Mouse (Mus musculus) testis, postnatal 10 days (tissue): ENCODE results near the gene Exosc5.
A peak's percentile ranks its signal among the peaks of the same experiment; 100 is the strongest.

Experiments
- DNase-seq: peaks from one replicate; pipeline ENCODE4 v3.0.0; 2021; ENCODE audit warnings: low spot score

Gene Exosc5

DNA sequence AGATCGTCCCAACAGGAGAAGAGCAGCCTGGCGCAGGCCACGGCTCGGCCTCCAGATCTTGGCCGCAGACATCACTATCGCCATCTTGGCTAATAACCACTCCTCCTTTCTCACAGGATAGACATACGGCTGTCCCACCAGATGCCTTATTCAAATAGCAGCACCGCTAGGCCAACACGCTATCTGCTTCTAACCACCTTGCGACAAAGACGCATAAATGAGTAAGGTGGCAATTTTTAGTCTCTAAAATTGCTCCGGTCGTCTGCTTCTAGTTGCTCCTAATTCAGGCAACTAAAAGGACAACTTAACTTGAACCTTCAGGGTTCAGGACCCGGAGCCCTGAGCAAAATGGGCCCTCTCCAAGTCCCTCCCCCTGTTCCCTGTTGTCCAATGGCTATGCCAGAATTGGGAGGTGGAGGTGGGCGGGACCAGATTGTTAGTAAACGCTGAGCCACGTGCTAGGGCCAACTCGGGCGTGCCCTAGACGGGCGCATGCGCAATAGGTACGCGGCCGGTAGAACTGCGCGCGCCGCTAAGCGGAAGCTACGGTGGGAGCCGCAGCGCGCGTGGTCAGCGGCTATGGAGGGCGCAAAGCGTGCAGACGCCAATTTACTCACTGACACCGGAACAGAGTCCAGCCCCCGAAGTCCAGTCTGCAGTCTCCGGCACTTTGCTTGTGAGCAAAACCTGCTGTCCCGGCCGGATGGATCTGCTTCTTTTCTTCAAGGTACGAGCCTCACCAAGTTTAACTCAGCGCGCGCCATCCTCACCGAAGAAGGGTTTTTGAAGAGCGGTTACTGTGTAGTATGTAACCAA, at the start of gene Exosc5, which contains the start of gene Bckdha:
Exosc5 (plus strand) TSS at position 508 of the 816 bp plus-strand sequence.
Bckdha (minus strand) TSS at position 325 of the 816 bp plus-strand sequence.
- DNase-seq, result peak; percentile 99

GRCm38 (mm10) chr7:25610056-25610455, 48.9 kb upstream of the Exosc5 start:
- peak; percentile 38 for DNase-seq

DNA sequence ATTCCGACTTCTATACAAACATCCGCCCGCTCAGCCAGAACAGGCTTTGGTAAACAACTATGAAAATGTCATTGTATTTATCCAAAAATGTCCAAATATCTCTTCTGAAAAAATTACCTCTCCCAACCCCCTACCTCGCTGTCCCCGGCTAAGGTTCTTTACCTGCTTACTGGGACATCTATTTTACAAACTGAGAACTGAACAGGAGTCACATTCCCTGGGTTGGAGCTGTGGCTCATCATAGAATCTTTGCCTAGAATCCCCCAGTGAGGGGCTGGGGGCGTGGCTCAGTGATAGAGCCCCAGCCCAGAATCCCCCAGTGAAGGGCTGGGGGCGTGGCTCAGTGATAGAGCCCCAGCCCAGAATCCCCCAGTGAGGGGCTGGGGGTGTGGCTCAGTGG, 47.5 kb upstream of the Exosc5 start:
- no peak for DNase-seq

DNA sequence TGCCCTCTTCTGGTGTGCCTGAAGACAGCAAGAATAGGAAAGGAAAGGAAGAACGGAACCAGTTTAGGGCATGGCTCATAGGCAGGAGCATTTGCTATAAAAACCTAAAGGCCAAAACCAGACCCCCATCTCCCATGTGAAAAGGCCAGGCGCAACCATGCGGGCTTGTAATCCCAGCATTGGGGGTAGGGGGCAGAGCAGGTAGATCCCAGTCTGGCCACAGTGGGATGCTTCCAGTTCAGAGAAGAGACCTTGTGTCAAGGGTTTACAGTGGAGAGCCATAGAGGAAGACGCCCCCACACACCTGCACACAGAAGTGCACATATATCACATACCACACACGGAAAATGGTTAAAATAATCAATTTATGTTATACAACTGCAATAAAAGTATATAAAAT, 44.9 kb upstream of the Exosc5 start:
- peak; percentile 38 for DNase-seq

DNA sequence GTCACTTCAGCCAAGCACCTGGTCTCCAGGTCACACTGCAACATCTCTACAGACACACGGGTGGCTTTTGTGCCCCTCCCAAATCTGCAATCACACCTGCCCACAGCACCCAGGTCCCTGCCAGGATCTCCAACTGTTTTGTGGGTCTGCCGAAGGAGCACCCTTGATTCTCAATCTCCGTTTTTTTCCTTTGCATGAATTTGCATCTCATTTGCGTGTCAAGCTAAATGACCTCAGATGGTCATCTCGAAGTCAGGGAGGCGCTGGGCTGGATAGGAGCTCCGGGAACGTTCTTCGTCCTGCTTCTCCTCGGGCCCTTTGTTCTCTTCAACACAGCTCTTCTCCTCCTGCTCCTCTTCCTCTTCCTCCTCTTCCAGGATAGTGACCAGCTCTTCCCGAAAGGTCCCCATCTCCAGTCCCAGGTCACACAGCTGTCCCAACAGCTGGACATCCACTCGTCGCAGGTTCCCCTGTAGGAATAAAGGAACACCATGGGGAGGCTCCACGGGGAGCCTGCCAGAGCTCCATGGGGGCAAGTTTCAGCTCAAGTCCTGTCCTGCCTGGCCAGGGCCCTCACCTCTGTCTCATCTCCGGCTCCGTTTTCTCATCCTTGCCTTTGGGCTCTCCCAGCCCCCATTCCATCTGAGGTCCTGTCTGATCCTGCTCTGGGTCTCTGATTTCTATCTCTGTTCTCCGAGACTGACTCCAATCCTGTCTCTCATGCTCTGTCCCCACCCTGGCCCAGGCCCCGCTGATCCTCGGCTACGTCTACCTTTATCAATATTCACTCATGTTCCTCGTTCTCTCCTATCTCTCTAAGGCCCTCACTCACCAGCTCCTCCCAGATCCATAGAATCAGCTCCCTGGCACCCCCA, 43.9 kb upstream of the Exosc5 start:
- DNase-seq, result peak; percentile 41

DNA sequence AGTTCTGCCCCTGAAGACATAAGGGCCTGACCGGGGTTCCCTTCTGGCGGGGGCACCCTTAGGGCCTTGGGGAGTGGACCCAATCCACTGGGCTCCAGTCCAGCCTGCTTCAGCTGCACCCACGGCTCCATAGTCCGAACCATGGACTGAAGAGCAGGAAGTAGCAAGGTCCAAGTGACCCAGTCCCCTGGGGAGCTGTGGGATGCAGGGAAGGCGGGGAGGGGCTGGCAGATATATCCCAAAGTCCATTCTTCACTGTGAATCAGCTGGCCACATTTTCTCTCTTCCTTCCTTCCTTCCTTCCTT, 43.3 kb upstream of the Exosc5 start, which contains the start of gene Erich4:
Erich4 (minus strand) TSS at position 187 of the 306 bp plus-strand sequence.
- no peak for DNase-seq

- peak; percentile 40 for DNase-seq
Measured at GRCm38 (mm10) chr7:25617376-25618160, 41.4 kb upstream of the Exosc5 start.

DNA sequence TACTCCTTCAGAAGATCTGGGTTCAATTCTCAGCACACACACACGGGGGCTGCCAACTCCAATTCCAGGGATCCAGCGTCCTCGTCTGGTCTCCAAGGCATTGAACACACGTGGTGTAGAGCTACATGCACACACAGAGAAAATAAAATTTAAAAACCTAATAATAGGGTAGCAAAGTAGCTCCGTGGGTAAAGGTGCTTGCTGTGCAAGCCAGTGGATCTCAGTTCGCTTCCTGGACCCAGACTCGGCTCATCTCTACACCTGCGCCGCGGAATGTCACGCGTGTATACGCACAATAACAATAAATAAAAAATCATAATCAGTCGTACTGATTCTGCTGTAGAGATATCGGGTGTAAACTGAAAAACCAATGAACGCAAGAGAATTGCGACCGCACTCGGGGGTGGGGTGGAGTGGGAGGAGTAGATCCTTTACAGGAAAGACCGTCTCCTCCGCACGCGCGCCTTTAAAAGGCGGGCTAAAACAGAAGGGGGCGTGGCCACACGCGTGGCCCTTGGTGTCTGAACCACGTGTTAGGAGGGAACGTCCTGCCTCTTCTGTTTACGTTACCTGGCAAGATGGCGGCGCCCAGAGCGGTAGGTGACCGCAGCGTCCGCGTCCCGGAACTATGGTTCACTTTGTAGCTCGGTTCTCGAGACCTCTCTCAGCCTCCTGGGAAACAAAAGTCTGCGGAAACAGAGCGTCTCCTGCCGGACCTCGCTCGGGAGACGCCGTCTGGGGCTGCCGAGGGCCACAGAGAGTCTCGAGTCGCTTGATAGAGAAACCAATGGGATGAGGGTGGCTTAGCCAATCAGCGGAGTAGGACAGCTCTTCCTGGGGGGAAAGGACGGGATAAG, 39.9 kb upstream of the Exosc5 start, which contains the start of gene Dmac2:
Dmac2 (plus strand) TSS at position 550 of the 857 bp plus-strand sequence.
- DNase-seq, result peak; percentile 96

- DNase-seq, result no peak
Measured at GRCm38 (mm10) chr7:25619722-25619991, 39.3 kb upstream of the Exosc5 start.

DNA sequence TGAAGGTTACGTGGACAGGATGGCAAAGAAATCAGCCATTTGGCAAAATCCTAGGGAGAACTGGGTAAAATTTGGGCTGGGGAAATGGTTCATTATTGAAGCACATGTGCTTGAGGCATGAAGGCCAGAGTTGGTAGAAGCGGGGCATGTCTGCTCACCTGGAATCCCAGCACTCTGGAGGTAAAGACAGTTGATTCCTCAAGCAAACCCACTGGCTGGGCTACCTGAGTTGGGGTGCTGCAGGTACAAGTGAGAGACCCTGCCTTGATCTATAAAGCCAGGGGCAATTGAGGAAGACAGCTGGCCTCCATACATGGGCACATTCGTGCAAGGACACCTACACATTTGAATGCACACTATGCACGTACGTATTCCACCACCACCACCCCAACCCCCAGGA, 38.9 kb upstream of the Exosc5 start:
- DNase-seq, result peak; percentile 36

DNA sequence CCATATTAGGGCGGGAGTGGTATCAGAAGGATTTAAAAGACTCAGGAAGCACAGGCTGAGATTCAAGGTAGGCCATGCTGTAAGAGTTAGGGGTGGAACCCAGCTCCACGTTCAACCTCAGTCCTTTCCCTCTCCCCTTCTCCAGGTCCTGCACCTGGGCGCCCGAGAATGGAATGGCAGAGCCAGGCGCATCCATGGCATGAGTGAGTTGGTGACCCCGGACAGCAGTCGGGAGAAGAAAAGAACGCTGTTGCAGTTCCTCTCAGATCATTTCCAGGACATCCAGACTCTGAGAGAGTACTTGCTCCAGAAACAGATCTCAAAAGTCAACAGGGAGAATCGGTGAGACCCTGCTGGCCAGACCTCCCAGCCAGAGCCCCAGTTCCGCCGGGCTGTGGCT, 38.2 kb upstream of the Exosc5 start:
- DNase-seq, result peak; percentile 42

GRCm38 (mm10) chr7:25623857-25624370, 35.0 kb upstream of the Exosc5 start:
- no peak for DNase-seq

- no peak for DNase-seq
Measured at GRCm38 (mm10) chr7:25624851-25625250, 34.1 kb upstream of the Exosc5 start.

DNA sequence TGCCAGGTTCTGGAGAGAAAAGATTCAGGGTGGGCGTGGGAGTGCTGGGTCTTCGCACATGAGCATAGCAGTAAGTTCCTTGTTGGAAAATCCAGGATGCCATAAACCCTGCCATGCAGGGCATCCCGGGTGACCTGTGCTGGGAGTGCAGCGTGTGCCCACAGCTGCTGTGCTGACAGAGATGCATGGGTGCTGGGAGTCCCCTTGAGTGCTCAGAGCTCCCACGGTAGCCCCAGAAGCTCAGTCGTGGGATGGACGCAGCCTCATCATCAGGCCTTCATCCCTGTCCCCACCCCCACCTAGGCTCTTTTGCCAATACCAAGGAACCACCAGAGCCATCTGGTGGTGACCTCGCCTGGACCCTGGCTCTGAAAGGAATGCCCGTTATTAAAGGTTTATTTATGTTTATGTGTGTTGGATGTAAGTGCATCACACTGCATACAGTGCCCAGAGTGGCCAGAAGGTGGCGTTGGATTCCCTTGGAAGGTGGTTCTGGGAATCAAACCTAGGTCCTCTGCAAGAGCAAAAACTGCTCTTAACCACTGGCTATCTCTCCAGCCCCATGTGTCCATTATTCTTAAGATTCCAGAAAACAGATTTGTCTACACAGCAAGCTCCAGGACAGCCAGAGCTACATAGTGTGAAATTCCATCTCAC, 33.2 kb upstream of the Exosc5 start:
- peak; percentile 78 for DNase-seq

GRCm38 (mm10) chr7:25626509-25627430, 32.2 kb upstream of the Exosc5 start, which contains the start of gene B3gnt8:
B3gnt8 (plus strand) TSS chr7:25626654.
- DNase-seq, result peak; percentile 71

DNA sequence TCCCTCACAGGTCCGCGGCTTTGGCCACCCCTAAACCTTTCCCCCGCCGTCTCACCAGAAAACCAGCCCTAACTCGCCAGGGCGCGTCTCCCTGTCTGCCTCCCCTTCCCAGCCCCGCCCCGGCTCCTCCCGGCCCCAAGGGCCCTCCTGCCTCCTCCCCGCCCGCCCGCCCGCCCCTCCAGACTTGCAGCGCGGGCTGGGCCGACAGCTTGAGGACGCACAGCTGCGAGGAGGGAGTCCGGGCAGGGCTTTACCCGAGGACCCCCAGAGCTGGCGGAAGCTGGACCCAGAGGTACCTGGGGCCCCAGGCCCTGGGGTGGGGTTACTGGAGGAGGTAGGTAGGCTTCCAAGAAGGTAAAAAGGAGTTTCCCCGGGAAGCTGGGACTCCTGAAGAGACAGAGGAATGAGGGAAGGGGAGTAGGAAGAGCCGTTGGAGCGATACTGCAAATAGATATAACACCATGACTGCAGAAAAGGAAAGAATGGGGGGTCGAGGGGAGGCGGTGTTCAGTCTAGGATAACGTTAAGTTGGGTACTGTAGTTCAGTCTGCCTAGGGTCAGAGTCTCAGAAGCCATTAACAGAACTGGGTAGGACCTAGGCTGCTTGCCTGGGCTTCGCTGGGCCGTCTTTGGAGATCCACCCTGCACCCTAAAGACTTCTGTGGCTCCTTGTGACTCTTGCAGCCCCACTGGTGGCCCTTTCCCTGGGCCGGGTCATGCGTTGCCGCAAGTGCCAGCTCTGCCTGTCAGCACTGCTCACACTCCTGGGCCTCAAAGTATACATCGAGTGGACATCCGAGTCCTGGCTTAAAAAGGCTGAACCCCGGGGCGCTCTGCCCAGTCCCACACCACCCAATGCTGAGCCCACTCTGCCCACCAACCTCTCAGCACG, 31.3 kb upstream of the Exosc5 start:
- peak; percentile 90 for DNase-seq

DNA sequence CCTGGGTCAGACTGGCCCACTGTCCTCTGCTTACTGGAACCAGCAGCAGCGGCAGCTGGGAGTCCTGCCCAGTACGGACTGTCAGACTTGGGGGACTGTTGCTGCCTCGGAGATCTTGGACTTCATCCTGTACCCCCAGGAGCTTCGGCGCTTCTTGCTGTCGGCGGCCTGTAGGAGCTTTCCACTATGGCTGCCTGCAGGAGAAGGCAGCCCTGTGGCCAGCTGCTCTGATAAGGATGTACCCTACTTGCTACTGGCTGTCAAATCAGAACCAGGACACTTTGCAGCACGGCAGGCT, 30.7 kb upstream of the Exosc5 start:
- DNase-seq, result no peak

GRCm38 (mm10) chr7:25632679-25633078, 26.3 kb upstream of the Exosc5 start:
- DNase-seq, result no peak

GRCm38 (mm10) chr7:25636373-25636772, 22.6 kb upstream of the Exosc5 start:
- no peak for DNase-seq
